Comparison of ENCODE assay signal across 20 mouse cellular contexts in genomic region chr3:93538486-93538885, GRCm38 (mm10).
"Had no signal": no experiment of that assay in that cellular context is flagged by ENCODE, and none has a peak within 500 bp of the region (broad histone marks: within the 10 kb centered on the region; RNA-seq: fewer than 3 reads in every experiment).

No protein-coding gene starts in this region.

- H3K36me3 ChIP-seq: midbrain, embryonic 10.5 days; midbrain, embryonic 12.5 days; neural tube, embryonic 13.5 days; neural tube, embryonic 15.5 days; stomach, embryonic 15.5 days had no signal

- H3K4me3 ChIP-seq: midbrain, embryonic 10.5 days; midbrain, embryonic 12.5 days; myocyte; neural tube, embryonic 13.5 days; neural tube, embryonic 15.5 days; stomach, embryonic 15.5 days had no signal

- H3K4me1 ChIP-seq: midbrain, embryonic 10.5 days; midbrain, embryonic 12.5 days; neural tube, embryonic 13.5 days; neural tube, embryonic 15.5 days; stomach, embryonic 15.5 days had no signal

- H3K9me3 ChIP-seq: midbrain, embryonic 10.5 days; midbrain, embryonic 12.5 days; neural tube, embryonic 13.5 days; neural tube, embryonic 15.5 days; stomach, embryonic 15.5 days had no signal

- H3K9ac ChIP-seq: lung, embryonic 14.5 days; midbrain, embryonic 12.5 days; neural tube, embryonic 13.5 days; neural tube, embryonic 15.5 days; stomach, embryonic 15.5 days had no signal

- H3K27ac ChIP-seq: midbrain, embryonic 10.5 days; midbrain, embryonic 12.5 days; neural tube, embryonic 13.5 days; neural tube, embryonic 15.5 days; stomach, embryonic 15.5 days; stomach, postnatal 0 days had no signal

- H3K4me2 ChIP-seq: lung, embryonic 14.5 days; midbrain, embryonic 12.5 days; neural tube, embryonic 13.5 days; neural tube, embryonic 15.5 days; stomach, embryonic 15.5 days had no signal

- ATAC-seq: midbrain, embryonic 16.5 days had no signal

- DNase-seq: lung, adult 18-20 months; lung, embryonic 14.5 days; lung, postnatal 10 days; lung, postnatal 4 days; midbrain, embryonic 14.5 days; retina, postnatal 1 day; right cerebral cortex, adult 18-20 months; right cerebral cortex, postnatal 25 days; right cerebral cortex, postnatal 4 days; thymus, adult 2 months; thymus, postnatal 25 days; thymus, postnatal 4 days had no signal

- H3K27me3 ChIP-seq: midbrain, embryonic 12.5 days; neural tube, embryonic 13.5 days; neural tube, embryonic 15.5 days; stomach, embryonic 15.5 days had no signal
